Mouse (Mus musculus) liver, postnatal 0 days (tissue): ENCODE results near the gene F3.

Experiments
- CTCF ChIP-seq: sonication (generic); IDR thresholded peaks from 2 replicates; pipeline ENCODE4 v1.5.1; 2016; ENCODE audit warnings: antibody characterized with exemption, low read depth
- EP300 ChIP-seq: IDR thresholded peaks from 2 replicates; pipeline ENCODE4 v1.6.1; 2016; ENCODE audit warnings: antibody characterized with exemption, low read depth, mild to moderate bottlenecking

DNA sequence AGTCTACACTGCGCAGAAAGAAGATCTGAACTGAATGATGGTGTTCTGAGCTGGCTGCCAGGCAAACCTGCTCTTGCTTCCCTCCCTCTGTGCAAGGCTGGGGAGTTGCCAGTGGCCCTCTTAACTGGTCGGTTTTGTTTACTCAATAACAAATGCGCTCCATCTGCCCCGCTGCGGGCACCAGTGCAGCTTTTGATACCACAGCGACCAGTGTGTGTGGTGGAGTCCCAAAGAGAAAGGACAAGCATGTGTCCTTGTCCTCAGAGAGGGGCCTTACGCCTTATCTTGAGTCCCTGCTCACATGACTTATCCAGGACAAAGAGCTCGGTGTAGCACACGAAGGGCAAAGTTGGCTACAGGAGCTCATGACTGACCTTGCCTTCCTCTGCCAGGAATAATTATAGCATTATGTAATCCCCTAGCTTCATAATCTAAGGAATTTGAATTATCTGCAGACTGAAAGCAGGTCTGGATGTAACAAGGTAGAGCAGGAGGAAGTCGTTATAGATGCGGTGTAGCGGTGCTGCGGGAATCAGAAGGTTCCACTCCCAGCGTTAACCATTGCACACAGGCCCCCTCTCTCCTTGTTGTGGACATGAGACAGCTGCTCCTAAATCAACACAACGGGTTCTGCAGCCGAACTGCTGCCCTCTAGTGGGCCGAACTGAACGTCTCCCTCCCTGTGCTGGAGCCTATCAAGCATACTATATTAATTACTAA is 12.8 kb downstream of the F3 start:
- TF ChIP-seq EP300 (no peak), CTCF (peak; percentile 80)
